Mouse (Mus musculus) hindbrain, embryonic 11.5 days (tissue): Measurements from ENCODE around the gene Fgd2. TPM values are rescaled to one million over a fixed set of nuclear protein-coding genes. Genes with fewer than 3 reads are reported as not detected.
"Not testable (repeated sequence)": the region's sequence is repeated elsewhere in the genome, so short reads cannot be mapped to it uniquely, and the experiment has no call there.

Source experiments
- ATAC-seq: fragments of 200-750 bp; cut with Nextera tagmentation; 2 replicates; pipeline ENCODE4 v1.8.0; 2017; ENCODE audit warnings: mild to moderate bottlenecking, moderate TSS enrichment, moderate library complexity; ENCODE audit not compliant: low FRiP score
- DNase-seq: peaks from one replicate; pipeline ENCODE4 v3.0.0-alpha.2; 2015; ENCODE audit warnings: low spot score
- H3K27ac ChIP-seq: fragments of 300-500 bp; sonication (generic); 2 replicates; pipeline ENCODE4 v1.5.1; 2014; ENCODE audit warnings: mild to moderate bottlenecking, low read depth, low read length
- H3K27me3 ChIP-seq: fragments of 300-500 bp; sonication (generic); 2 replicates; pipeline ENCODE4 v1.6.1; 2014; ENCODE audit warnings: mild to moderate bottlenecking, low read length, moderate library complexity, mixed read lengths; ENCODE audit not compliant: control insufficient read depth, insufficient read depth
- H3K36me3 ChIP-seq: fragments of 300-500 bp; sonication (generic); 2 replicates; pipeline ENCODE4 v1.6.1; 2014; ENCODE audit warnings: mild to moderate bottlenecking, low read length, moderate library complexity, mixed read lengths; ENCODE audit not compliant: control insufficient read depth, insufficient read depth
- H3K4me1 ChIP-seq: fragments of 300-500 bp; sonication (generic); replicated peaks from 2 replicates; pipeline ENCODE4 v1.6.1; 2014; ENCODE audit warnings: low read length, mixed read lengths; ENCODE audit not compliant: control insufficient read depth, insufficient read depth
- H3K4me2 ChIP-seq: fragments of 300-500 bp; sonication (generic); replicated peaks from 2 replicates; pipeline ENCODE4 v1.6.1; 2014; ENCODE audit warnings: mild to moderate bottlenecking, low read depth, low read length
- H3K4me3 ChIP-seq: fragments of 300-500 bp; sonication (generic); 2 replicates; pipeline ENCODE4 v1.5.1; 2014; ENCODE audit warnings: low read depth, low read length
- H3K9ac ChIP-seq: fragments of 300-500 bp; sonication (generic); 2 replicates; pipeline ENCODE4 v1.6.1; 2014; ENCODE audit warnings: low read depth, low read length
- H3K9me3 ChIP-seq: fragments of 300-500 bp; sonication (generic); 2 replicates; pipeline ENCODE4 v1.6.1; 2016; ENCODE audit warnings: low read length; ENCODE audit not compliant: control insufficient read depth
- WGBS: fragments of 180-500 bp; shearing (Covaris S2); extraction: QIAGEN DNeasy Blood & Tissue Kit; methylation state at CpG from one replicate; pipeline ENCODE4 v1.1.7; 2014; 5-methylcytosine and 5-hydroxymethylcytosine counted together
- polyA plus RNA-seq: library from polyadenylated mRNA; unstranded; fragments of >200 nt; fragmentation: Nextera tagmentation; extraction: Ambion mirVana; gene quantifications from 2 replicates; pipeline ENCODE4 v1.2.1, GENCODE M21; 2014

Fgd2 gene
- polyA plus RNA-seq, 1 experiment from 2014 or later, result 4.2 TPM

- Histone ChIP-seq H3K36me3 (no peaks in the 10 kb centered on the region), H3K9ac (no peak overlapping the region), H3K27ac (no peak overlapping the region), H3K4me2 (no peak overlapping the region), H3K4me1 (no peaks in the 10 kb centered on the region), H3K9me3 (no peaks in the 10 kb centered on the region), H3K27me3 (no peaks in the 10 kb centered on the region), H3K4me3 (no peak overlapping the region)
- WGBS, result 31% methylated on average over 6 of the region's 6 CpGs
- ATAC-seq (no peak), DNase-seq (no peak)
Measured at GRCm38 (mm10) chr17:29385746-29386145, 25.0 kb downstream of the Fgd2 start.

GRCm38 (mm10) chr17:29388978-29389377, 28.3 kb downstream of the Fgd2 start:
- no peak overlapping the region for H3K27ac ChIP-seq
- DNase-seq, result no peak

GRCm38 (mm10) chr17:29391280-29391679, 30.6 kb downstream of the Fgd2 start:
- Histone ChIP-seq H3K4me3 (no peak overlapping the region), H3K4me2 (no peak overlapping the region), H3K27ac (no peak overlapping the region), H3K4me1 (no peaks in the 10 kb centered on the region), H3K27me3 (no peaks in the 10 kb centered on the region), H3K9me3 (no peaks in the 10 kb centered on the region), H3K9ac (no peak overlapping the region), H3K36me3 (no peaks in the 10 kb centered on the region)
- no peak for ATAC-seq
- DNase-seq, result no peak
- WGBS, result 87% methylated on average over 8 of the region's 8 CpGs

More at GRCm38 (mm10) chr17:29388978-29389377, 28.3 kb downstream of the Fgd2 start:
- WGBS, result 83% methylated on average over 11 of the region's 11 CpGs
- no peak for ATAC-seq
- no peaks in the 10 kb centered on the region for H3K9me3 ChIP-seq
- H3K27me3 ChIP-seq, result no peaks in the 10 kb centered on the region
- no peak overlapping the region for H3K9ac ChIP-seq
- no peaks in the 10 kb centered on the region for H3K36me3 ChIP-seq
- no peaks in the 10 kb centered on the region for H3K4me1 ChIP-seq
- H3K4me2 ChIP-seq, result no peak overlapping the region
- no peak overlapping the region for H3K4me3 ChIP-seq

DNA sequence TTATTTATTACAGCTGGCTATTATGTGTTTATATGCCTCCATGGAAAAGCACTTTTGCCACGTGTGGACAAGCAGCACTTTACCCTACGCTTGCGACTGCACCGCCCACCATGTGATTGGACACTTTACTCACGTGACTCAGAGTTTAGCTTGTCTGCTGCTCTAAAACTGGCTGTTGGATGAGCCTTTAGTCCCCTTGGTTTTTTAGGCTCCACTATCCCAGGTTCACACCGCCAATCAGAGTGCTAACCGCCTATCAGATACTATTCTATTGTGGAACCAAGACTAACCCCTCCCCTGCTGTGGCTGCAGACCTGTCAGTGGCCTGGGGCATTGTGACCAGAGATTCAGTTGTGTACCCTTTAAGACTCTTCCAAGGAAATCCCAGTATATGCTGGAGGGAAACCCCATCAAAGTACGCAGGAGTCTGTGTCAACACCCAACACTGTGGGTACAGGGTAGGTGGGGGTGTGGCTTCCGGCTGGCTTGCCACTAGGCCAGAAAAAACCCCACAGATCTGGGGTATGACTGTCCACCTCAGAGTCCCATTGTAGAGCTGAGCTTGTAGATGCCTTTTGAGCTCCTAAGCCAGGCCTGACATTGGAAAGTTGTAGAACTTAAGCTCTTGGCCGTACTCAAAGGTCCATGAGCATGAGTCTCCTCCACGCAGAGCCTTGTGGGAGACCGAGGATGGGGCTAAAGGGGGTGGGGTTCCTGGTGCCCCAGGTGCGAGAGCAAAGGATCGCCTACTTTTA, 32.8 kb downstream of the Fgd2 start:
- ATAC-seq (no peak), DNase-seq (no peak)
- no peaks in the 10 kb centered on the region for H3K36me3 ChIP-seq
- H3K27ac ChIP-seq, result no peak overlapping the region
- no peak overlapping the region for H3K4me3 ChIP-seq
- H3K4me1 ChIP-seq, result 0 out of 2 replicates have a peak, but pooled peaks cover 6% of the 10 kb centered on the region
- H3K9ac ChIP-seq, result no peak overlapping the region
- H3K9me3 ChIP-seq, result no peaks in the 10 kb centered on the region
- 66% methylated on average over 14 of the region's 14 CpGs for WGBS
- H3K4me2 ChIP-seq, result no peak overlapping the region
- H3K27me3 ChIP-seq, result no peaks in the 10 kb centered on the region

- Histone ChIP-seq H3K4me1 (0 out of 2 replicates have a peak, but pooled peaks cover 13% of the 10 kb centered on the region), H3K4me2 (no peak overlapping the region), H3K9ac (no peak overlapping the region), H3K27ac (no peak overlapping the region), H3K9me3 (no peaks in the 10 kb centered on the region), H3K36me3 (no peaks in the 10 kb centered on the region), H3K4me3 (no peak overlapping the region), H3K27me3 (no peaks in the 10 kb centered on the region)
- no peak for DNase-seq
- WGBS, result 71% methylated on average over 9 of the region's 9 CpGs
- no peak for ATAC-seq
Measured at GRCm38 (mm10) chr17:29394106-29394760, 33.5 kb downstream of the Fgd2 start.

- H3K4me3 ChIP-seq, H3K4me2 ChIP-seq, H3K27ac ChIP-seq, H3K36me3 ChIP-seq, ATAC-seq, H3K27me3 ChIP-seq, DNase-seq, H3K9me3 ChIP-seq, H3K9ac ChIP-seq: not testable (repeated sequence)
- 0 out of 2 replicates have a peak, but pooled peaks cover 13% of the 10 kb centered on the region for H3K4me1 ChIP-seq
- WGBS, result 77% methylated on average over 2 of the region's 2 CpGs
Measured at GRCm38 (mm10) chr17:29394761-29395160, 34.0 kb downstream of the Fgd2 start.

DNA sequence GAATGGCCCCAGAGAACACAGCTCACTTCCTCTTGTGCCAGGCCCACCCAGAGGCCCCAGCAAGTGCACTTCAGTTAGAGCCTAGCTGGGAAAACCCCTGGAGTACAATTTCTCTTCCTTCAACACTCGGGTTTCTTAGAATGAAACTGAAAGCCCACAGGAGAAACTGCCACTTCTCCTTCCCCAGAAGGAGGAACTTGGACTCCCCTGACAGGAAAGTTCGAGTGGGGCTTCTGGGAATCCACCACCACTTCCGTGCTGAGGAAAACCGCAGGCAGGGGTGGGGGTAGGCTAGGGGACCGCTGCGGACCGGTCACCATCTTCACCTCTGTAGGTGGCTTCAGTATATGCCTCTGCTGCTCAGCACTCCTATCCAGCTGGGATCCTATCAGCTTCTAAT, 34.7 kb downstream of the Fgd2 start:
- Histone ChIP-seq H3K9ac (no peak overlapping the region), H3K4me2 (no peak overlapping the region), H3K36me3 (no peaks in the 10 kb centered on the region), H3K4me1 (0 out of 2 replicates have a peak, but pooled peaks cover 13% of the 10 kb centered on the region), H3K27ac (no peak overlapping the region), H3K9me3 (no peaks in the 10 kb centered on the region), H3K4me3 (no peak overlapping the region), H3K27me3 (no peaks in the 10 kb centered on the region)
- ATAC-seq (no peak), DNase-seq (no peak)
- WGBS, result 58% methylated on average over 7 of the region's 7 CpGs

GRCm38 (mm10) chr17:29396056-29396799, 35.5 kb downstream of the Fgd2 start:
- WGBS, result 63% methylated on average over 6 of the region's 6 CpGs
- Histone ChIP-seq H3K27me3 (no peaks in the 10 kb centered on the region), H3K4me2 (no peak overlapping the region), H3K4me1 (0 out of 2 replicates have a peak, but pooled peaks cover 13% of the 10 kb centered on the region), H3K36me3 (no peaks in the 10 kb centered on the region), H3K9me3 (no peaks in the 10 kb centered on the region), H3K4me3 (no peak overlapping the region), H3K9ac (no peak overlapping the region), H3K27ac (no peak overlapping the region)
- no peak for DNase-seq
- no peak for ATAC-seq
